Mouse (Mus musculus): Measurements from ENCODE around the gene Zfp644. TPM values are rescaled to one million over a fixed set of nuclear protein-coding genes. Genes with fewer than 3 reads are reported as not detected.
"Not testable (repeated sequence)": the region's sequence is repeated elsewhere in the genome, so short reads cannot be mapped to it uniquely, and the experiment has no call there.

Zfp644 gene
- total RNA-seq (2021), result 70.9 and 71.8 TPM in 2 replicates
- long read RNA-seq, partial matches to known transcripts, result 1 of 13 reads
- long read RNA-seq, other reads (novel, unspliced or antisense), result 11 of 13 reads

DNA sequence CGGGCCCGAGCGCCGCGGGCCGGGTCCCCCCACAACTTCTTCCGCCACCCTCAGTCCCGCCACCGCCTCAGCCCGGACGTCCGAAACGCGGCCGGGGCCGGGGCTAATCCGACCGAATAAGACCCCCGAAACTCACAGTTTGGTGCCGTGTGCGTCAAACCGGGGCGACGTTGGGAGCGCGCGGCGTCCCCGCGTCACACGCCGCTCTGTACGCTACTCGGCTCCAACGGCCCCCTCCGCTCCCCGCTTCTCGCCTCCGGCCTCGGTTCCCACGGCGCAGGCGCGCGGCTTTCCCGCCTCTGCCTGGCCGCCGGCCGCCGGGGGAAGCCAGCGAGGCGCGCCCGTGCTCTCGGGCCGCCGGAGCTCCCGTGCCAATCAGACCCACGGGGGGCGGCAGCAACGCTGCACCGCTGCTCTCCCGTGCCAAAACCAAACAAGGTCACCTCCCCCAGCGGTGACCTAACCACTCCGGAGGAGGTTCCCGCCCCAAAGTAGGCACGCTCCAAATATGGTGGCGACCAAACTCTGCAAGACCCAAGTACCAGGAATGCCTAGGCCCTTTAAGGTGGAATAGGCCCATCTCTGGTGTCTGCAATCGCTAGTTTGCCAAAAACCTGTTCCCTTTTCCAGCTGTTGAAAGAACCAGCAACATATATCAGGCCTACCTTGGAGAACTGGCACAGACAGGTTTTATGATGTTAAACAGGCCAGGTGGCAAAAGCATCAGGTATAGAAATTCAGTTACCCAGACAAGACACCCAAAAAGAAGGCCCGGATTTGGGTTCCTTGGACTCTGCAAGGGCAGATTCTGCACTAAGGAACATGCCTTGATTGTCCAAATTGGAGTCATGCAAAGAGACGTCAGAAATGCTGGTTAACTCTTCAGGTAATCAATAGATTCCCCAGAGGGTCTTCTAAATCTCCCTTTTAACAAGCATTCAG, at the start of gene Zfp644:
Gene Zfp644, minus strand, starts transcription at position 892 of the 942 bp plus-strand sequence.
- peak; percentile 88 for DNase-seq

DNA sequence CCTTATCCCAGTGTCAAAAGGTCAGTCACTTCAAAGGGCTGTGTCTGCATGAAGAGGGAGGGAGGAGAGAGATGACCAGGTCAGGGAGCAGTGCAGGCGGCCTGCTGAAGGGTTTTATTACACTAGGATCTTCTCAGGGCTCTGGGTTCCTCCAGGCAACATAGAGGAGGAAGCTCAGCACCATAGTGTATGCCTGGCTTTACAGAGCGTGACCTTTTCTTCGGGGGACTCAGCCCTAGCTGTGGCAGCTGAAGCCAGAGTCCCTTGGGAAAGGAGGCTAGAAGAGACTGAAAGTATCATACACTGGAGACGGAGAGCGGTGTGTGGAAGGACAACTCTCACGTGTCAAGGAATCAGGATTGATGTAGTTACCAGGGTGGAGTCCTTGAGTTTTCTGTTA, 42.6 kb upstream of the Zfp644 start:
- no peak for DNase-seq

DNA sequence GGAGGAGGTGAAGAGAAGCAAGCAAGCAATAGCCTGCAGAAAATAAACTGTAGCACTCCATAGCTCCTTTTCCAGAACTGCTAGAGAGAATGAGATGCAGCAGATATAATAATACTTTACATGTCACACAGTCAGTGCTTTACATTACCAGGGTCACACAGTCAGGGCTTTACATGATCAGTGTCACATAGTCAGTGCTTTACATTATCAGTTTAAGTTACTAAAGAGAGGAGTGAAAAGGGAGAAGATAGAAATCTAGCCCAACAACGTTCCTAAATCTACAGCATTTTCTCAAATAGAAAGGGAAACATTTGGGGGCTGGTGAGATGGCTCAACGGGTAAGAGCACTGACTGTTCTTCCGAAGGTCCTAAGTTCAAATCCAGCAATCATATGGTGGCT, 26.4 kb upstream of the Zfp644 start:
- DNase-seq, result no peak

DNA sequence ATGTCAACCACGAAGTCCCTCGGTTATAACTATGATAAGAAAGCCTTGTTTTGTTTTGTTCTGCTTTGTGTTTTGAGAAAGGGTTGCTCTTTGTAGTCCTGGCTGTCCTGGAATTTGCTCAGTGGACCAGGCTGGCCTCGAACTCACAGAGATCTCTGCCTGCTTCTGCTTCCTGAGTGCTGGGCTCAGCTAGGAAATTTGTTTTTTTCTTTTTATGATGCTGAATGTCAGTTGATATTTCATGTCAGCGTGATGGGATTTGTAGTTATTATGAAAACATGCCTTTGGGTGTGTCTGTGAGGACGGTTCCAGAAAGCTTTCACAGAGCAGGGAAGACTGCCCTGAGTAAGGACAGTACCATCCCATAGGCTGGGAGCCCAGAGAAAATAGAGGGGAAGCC, 25.7 kb upstream of the Zfp644 start:
- DNase-seq, result no peak

DNA sequence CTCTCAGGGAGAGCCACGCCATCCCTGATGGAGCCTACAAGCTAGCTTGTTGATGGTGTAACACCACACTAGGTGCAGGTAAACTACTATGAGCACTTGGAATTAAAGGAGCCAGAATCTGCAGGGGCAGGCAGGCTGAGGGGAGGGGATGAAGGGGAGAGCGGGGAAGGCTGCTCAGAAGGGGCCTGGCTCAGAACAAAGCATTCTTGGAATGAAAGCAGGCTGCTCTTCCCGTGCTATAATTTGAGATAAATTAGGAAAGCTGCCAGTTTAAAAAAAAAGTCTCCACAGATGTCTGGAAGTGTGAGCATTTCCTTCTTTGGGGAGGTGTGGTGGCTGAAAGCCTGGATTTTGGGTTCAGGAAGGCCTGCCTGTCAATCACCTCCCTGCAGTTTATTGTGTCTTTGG, 14.8 kb upstream of the Zfp644 start:
- no peak for DNase-seq

DNA sequence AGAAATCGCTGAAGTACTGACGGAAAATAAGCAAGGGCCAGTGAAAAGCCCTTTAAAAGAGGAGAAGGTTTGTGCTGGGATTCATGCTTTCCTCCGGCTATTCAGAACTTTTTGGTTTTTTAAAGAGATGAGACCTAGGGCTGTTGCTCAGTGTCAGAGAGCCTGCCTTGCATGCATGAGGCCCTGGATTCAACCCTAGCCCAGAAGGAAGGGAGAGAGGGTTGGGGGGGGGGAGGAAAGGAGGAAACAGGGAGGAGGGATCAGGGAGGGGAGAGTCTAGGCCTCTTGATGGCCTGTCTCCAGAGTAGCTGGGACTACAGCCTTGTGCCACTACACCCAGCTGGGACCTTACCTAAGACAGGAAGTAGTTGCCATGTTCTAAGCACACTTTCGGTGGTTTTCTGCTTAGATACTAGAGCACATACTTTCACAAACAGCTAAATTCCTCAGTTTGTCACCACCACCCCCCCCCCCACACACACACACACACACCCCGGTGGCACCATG, 14.2 kb upstream of the Zfp644 start:
- DNase-seq, result no peak

DNA sequence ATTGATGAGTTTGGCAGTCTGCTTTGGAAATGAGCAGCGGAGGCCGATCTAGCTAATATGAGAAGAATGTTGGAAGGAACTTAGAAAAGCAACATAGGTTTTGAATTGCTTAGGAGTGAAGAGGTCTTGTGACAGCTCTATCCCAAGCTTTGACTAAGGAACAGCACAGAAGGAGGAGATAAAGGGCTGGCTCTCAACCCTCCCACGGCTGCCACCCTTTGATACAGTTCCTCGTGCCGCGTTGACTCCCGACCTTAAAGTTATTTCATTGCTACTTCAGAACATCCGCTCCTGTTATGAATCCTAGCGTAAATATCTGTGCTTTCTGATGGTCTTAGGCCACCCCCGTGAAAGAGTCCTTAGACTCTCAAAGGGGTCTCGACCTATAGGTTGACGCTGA, 13.5 kb upstream of the Zfp644 start:
- DNase-seq, result no peak

DNA sequence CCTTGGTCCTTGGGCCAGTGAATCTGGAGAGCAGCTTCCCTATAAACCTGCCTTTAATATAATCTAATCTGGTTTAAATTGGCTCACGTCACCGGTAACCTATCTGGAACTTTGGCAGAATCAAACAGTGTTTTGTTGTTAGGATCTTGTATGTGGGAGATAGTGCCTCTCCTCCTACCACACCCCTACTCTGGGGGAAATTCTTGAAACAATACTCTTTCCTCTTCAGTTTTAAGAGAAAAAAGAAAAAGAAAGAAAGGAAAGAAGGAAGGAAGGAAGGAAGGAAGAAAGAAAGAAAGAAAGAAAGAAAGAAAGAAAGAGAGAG, 13.0 kb upstream of the Zfp644 start:
- DNase-seq, result no peak

DNA sequence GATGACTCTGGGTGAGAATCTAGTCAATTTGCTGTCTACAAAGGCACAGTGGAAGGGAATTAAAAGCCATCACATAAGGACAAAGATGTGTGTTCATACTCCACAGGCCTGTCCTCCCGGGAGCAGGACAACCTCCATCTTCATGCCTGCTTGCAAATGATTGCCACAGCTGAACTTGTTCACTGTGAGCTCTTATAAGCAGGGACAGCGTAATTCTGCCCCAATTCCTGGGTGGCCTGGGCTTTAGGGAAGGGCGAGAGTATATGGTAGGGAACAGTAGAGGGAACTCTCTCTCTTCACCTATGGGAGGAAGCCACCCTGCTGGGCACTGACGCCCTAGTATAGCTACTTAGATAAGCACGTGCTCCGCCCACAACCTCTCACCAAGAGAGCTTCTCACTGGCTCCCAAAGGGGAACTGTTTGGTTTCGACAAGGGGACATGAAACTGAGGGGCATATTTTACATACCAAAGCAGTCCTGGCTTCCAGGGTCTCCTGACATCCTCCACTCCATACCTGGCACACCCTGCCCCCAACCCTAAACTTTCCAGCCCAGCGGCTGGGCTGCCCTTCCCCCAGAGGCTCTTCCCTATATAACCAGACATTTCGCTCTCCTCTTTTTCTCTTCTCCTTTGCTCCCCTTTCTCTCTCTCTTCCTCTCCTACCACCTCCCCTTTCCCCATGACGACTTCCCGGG, 12.4 kb upstream of the Zfp644 start:
- DNase-seq, result no peak

DNA sequence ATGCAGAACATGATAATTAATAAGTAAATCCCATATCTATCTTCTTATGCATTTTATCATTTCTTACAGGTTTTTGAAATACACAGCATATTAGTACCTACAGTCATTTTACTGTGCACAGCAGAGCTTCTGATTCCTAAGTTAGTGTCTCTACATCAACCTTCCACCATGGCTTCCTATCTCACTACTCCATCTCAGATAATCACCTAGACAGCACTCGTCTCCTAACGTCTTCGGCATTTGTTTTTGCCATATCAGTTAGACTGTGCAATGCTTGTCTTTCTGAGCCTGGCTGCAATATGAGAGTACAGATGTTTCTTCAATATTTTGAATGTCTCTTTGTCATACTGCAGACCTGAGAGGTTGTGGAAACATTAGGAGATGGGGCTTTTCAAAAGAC, 9.3 kb upstream of the Zfp644 start:
- no peak for DNase-seq

DNA sequence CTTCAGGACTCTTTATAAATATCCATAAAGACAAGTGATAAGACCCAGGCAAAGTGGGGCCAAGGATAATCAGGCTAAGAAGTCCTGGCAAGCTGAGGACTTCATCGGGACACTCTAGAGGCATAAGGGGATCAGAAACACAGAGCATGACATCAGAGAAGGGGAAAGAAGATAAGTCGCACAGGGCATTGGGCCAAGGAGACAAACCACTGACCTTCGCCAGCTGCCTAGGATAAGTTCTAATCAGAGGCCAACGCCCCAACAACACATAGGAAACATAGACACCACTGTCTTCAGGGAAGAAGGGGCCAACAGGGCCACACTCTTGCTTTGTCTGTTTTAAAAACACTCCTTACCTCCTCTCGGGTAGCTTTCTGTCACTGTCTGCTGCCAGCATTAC, 8.1 kb upstream of the Zfp644 start:
- DNase-seq, result peak; percentile 10

DNA sequence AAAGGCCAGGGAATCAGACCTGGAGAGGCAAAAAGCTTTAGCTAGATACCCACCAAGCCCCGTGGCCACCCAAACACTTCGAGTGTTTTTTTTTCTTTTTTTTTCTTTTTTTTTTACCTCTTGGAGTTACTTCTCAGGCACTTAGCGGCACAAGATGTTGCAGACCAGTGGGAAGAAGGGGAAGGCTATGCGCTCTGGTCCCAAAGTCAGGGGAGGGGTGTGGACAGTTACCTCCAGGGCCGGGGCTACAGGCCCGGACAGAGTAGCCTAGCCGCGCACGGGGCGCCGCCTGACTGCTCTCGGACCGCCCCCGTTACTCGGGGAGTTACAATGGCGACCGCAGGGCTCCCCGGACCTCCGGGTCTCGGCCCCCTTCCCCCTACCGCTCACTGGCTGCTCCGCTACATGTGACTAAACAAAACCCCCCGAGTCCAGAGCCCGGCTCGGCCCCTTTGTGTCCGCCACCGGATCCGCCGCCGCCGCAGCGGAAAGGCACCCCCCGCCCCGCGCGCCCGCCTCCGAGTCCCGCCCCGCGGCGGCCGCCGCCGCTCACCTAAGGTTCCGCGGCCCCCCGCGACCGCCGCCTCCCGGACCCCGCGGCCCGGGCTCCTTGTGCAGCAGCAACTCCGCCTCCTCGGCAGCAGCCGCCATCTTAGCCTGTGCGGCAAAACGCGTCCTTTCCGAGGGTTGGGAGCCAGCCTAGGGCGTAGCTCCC, 1.2 kb downstream of the Zfp644 start:
- peak; percentile 78 for DNase-seq

DNA sequence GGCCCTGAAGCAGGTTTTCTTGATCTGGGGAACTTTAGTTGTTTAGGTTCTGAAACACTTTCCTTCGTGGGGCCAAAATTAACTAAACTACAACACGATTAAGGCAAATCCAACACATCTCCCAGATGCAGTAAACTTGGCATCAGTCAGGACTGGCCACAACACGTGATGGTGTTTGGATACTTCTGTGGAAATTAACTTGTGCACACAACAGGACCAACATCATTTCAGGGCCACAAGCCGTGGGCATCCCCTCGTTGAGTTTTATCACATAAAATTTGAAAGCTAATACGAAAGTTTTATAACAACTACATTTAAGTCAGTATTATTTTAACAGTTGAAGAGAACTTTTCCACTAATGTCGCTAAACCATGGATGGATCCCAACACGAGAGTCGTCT, 1.9 kb downstream of the Zfp644 start:
- no peak for DNase-seq

DNA sequence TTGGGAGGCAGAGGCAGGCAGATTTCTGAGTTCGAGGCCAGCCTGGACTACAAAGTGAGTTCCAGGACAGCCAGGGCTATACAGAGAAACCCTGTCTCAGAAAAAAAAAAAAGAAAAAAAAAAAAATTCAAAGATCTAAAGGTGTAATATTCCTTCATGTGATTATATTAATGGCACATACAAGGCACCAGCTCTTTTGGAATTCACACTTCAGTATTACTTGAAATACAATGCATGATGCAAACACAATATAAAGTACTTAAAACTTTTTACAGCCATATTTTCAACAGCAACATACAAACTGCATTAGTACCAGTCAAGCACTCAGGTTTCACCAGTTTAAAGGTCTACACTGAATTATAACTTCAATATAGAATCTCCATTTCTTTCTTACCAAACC, 2.4 kb downstream of the Zfp644 start:
- no peak for DNase-seq

DNA sequence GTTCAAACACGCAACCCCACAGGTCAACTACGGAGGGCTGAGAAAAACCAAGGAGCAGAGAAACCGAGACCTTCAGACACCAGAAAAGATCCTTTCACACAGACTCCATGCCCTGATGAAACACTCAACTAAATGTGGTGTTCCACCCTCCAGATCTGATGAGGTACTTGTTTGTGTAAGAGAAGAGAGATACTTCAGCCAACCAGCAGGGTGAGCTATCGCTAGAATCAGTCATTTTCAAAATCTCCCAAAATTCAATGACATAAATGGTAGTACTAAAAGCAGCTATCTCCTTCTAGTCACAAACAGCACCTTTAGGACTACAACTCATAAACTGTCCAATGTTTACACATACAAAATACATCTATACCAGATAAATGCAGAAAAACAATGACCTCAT, 4.1 kb downstream of the Zfp644 start:
- DNase-seq, result no peak

DNA sequence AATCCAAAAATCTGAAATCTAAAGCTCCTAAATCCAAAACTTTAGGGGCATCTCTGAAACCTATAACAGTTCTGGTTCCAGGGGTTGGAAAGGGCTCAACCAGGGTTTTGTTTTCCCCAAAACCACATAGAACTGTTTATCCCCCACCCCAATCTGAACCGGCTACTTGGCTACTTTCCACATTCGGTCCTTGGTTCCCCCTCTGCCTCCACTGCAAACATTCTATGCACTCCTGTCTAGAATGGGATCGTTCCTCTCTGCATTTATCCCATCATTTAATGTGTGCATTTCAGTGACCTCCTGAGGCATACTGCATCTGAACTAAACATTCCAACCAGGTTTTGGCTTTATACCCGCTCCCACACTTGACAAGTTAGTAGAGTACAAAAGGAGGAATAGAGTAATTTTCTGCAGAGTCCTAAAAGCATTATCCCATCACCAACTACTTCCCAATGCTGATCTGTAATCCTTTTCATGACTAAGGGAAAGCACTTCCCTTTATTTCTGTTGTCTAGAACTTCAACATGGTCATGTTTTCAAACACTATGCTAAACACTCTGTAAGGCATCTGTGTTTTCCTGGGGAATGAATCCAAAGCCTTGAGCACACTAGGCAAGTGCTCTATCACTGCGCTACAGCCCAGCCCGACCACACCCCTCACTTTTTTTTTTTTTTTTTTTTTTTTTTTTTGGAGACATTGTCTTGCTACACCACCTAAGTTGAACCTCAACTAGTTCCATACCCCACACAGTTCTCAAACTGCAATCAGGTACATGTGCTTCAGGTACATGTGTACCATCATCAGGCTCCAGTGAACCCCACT, 16.2 kb downstream of the Zfp644 start:
- DNase-seq, result no peak

DNA sequence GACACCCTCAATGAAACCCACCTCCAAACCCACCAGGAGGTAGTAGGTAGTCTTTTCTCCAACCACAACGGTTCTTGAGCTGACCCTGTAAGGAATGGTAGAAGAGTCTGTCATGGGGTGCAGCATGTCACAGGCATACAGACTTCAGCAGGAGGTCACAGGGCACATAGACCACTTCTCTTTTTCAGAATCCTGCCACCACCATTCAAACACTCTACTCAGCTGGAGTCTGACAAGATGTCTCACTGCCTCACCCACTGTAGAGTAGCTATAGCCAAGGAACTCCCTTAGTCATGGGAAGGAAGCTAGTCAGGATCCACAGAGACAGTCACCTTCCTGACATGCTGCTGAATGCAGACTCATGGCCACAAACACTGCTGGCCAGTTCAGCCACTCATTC, 17.4 kb downstream of the Zfp644 start:
- no peak for DNase-seq

DNA sequence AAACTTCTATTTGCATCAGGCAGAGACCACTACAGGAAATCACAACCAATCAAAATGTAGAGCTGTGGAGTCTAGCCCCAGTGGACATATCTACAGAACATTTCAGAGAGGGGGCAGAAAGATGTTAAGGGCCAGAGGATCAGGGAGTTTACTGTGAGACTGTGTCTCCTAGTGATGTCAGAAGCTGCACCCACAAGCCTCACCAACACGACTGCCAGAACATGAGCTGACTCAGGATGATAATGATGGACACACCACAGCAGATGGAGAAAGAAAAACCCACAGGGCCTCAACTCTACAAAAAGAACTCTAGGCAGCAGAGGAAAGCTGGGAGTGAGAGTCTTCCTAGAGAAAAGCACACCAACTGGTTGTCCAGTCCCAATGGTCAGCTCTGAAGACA, 18.3 kb downstream of the Zfp644 start:
- not testable (repeated sequence) for DNase-seq

DNA sequence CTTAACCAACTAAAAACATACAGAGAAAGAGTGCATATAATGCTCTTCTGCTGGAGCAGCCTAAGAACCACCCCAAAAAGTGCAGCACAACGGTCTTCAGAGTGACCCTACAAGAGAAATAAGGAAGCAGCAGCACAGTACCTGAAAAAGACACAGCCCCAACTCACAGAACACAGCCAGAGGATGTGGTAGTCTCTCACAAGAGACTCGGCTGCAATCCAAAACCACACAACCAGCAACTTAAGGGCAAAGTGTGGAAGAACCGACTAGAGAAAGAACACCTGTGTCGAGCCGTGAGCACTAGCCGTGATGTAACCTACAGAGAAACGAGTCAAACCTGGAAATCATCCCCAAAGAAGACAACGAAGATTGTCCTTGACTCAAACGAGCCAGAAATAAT, 20.3 kb downstream of the Zfp644 start:
- no peak for DNase-seq

DNA sequence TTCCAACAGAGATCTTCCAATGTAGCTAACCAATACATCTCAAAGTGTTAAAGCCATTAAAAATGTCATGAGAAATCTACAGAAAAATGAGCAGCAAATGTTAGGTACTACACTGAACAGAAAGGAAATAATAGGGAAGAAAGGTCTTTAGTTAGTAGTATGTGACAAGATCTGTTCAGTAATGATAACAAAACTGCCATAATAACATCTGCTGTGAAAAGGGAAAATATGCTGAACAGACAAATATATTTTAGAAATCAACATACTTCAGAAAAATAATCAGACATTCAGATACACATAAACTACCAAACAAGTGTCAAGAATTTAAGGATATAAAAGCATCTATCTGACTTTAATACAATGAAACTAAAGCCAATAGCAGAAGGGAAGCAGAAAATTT, 24.5 kb downstream of the Zfp644 start:
- no peak for DNase-seq

DNA sequence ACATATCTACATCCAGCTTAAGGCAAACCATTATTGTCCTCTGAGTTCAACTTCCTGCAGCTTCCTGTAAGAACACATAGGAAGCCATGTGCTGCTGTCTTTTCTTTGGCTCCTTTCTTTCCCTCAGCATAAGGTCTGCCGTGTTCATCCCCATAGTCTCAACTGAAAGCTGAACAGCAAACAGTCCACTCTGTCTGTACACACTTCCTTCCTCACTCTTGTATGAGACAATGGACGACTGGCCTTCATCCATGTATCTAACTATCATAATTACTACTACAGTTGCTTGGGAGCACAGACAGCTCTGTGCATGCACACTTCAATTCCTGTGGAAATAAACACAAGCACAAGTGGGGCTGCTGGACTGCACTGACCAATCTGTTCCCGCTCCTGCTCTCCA, 25.2 kb downstream of the Zfp644 start:
- no peak for DNase-seq

DNA sequence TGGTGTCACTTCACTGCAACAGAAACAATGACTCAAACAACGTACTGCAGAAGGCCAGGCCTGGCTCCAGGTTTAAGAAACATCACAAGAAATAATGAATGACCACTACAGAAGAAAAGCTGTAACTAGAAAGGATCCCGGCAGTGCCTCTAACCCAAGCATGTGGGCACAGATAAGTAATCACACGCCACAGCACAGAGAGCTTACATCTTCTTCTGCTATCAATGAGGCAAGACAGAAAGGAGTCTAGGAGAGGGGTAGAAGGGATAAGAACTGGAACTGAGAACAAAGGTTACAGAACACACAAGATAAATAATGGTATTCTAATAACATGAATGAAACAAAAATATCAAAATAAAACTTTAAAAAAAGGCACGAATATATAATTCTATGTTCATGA, 32.2 kb downstream of the Zfp644 start:
- DNase-seq, result no peak
